Mouse (Mus musculus) forebrain, embryonic 10.5 days (tissue): ENCODE measurements at regions not wholly inside any gene's neighbourhood (a gene's known extent, or its start where the extent isn't known, plus 50 kb on each side); places are given as distances from the start of the nearest gene placed in this dataset.

Experiments used
- DNase-seq: peaks from one replicate; pipeline ENCODE4 v3.0.0-alpha.2; 2017; ENCODE audit warnings: low spot score; ENCODE audit errors: extremely low spot score
- H3K27ac ChIP-seq: fragments of 300-500 bp; sonication (generic); 2 replicates; pipeline ENCODE4 v1.5.1; 2016; ENCODE audit warnings: mild to moderate bottlenecking
- H3K27me3 ChIP-seq: fragments of 300-500 bp; sonication (generic); 2 replicates; pipeline ENCODE4 v1.6.1; 2016; ENCODE audit warnings: mild to moderate bottlenecking; ENCODE audit not compliant: poor library complexity, severe bottlenecking
- H3K36me3 ChIP-seq: fragments of 300-500 bp; sonication (generic); replicated peaks from 2 replicates; pipeline ENCODE4 v1.6.1; 2016; ENCODE audit warnings: mild to moderate bottlenecking, moderate library complexity
- H3K4me1 ChIP-seq: fragments of 300-500 bp; sonication (generic); 2 replicates; pipeline ENCODE4 v1.6.1; 2016
- H3K4me3 ChIP-seq: fragments of 300-500 bp; sonication (generic); 2 replicates; pipeline ENCODE4 v1.5.1; 2016; ENCODE audit warnings: mild to moderate bottlenecking, moderate library complexity
- H3K9me3 ChIP-seq: fragments of 300-500 bp; sonication (generic); 2 replicates; pipeline ENCODE4 v1.6.1; 2016; ENCODE audit warnings: mild to moderate bottlenecking, moderate library complexity
- WGBS: fragments of 180-500 bp; shearing (Covaris S2); methylation state at CpG from one replicate; pipeline ENCODE4 v1.1.7; 2016; 5-methylcytosine and 5-hydroxymethylcytosine counted together

GRCm38 (mm10) chr1:169168033-169168432 is 363.2 kb downstream of the Nuf2 start:
- no peak for DNase-seq
- 90% methylated on average over 4 of the region's 4 CpGs for WGBS

GRCm38 (mm10) chr1:169166041-169166850 is 365.0 kb downstream of the Nuf2 start:
- no peaks in the 10 kb centered on the region for H3K9me3 ChIP-seq
- DNase-seq, result no peak
- no peak overlapping the region for H3K27ac ChIP-seq
- WGBS, result 94% methylated on average over 5 of the region's 5 CpGs
- H3K27me3 ChIP-seq, result no peaks in the 10 kb centered on the region
- H3K36me3 ChIP-seq, result no peaks in the 10 kb centered on the region
- no peak overlapping the region for H3K4me3 ChIP-seq
- H3K4me1 ChIP-seq, result no peaks in the 10 kb centered on the region

More at GRCm38 (mm10) chr1:169168033-169168432, 363.2 kb downstream of the Nuf2 start:
- Histone ChIP-seq H3K4me1 (no peaks in the 10 kb centered on the region), H3K27me3 (no peaks in the 10 kb centered on the region), H3K9me3 (no peaks in the 10 kb centered on the region), H3K36me3 (no peaks in the 10 kb centered on the region), H3K4me3 (no peak overlapping the region), H3K27ac (no peak overlapping the region)

GRCm38 (mm10) chr1:169160858-169161257 is 370.4 kb downstream of the Nuf2 start:
- H3K36me3 ChIP-seq, result no peaks in the 10 kb centered on the region
- 91% methylated on average over 6 of the region's 6 CpGs for WGBS
- no peak overlapping the region for H3K27ac ChIP-seq
- DNase-seq, result no peak
- no peaks in the 10 kb centered on the region for H3K27me3 ChIP-seq
- H3K4me3 ChIP-seq, result no peak overlapping the region
- H3K4me1 ChIP-seq, result no peaks in the 10 kb centered on the region
- H3K9me3 ChIP-seq, result no peaks in the 10 kb centered on the region

GRCm38 (mm10) chr1:169160220-169160619 is 371.0 kb downstream of the Nuf2 start:
- WGBS, result 78% methylated on average over 1 of the region's 1 CpGs
- H3K4me3 ChIP-seq, result no peak overlapping the region
- H3K4me1 ChIP-seq, result no peaks in the 10 kb centered on the region
- H3K27ac ChIP-seq, result no peak overlapping the region
- no peaks in the 10 kb centered on the region for H3K36me3 ChIP-seq
- no peaks in the 10 kb centered on the region for H3K9me3 ChIP-seq
- no peak for DNase-seq
- no peaks in the 10 kb centered on the region for H3K27me3 ChIP-seq

- Histone ChIP-seq H3K4me1 (no peaks in the 10 kb centered on the region), H3K36me3 (no peaks in the 10 kb centered on the region), H3K4me3 (no peak overlapping the region), H3K9me3 (no peaks in the 10 kb centered on the region), H3K27ac (no peak overlapping the region), H3K27me3 (no peaks in the 10 kb centered on the region)
- DNase-seq, result no peak
Measured at GRCm38 (mm10) chr1:169159786-169160185, 371.5 kb downstream of the Nuf2 start.

- no peaks in the 10 kb centered on the region for H3K9me3 ChIP-seq
- no peak overlapping the region for H3K4me3 ChIP-seq
- DNase-seq, result no peak
- H3K27me3 ChIP-seq, result no peaks in the 10 kb centered on the region
- no peak overlapping the region for H3K27ac ChIP-seq
- no peaks in the 10 kb centered on the region for H3K4me1 ChIP-seq
- 87% methylated on average over 3 of the region's 3 CpGs for WGBS
- no peaks in the 10 kb centered on the region for H3K36me3 ChIP-seq
Measured at GRCm38 (mm10) chr1:169157496-169157895, 373.8 kb downstream of the Nuf2 start.

GRCm38 (mm10) chr1:169156875-169157274 is 374.4 kb downstream of the Nuf2 start:
- Histone ChIP-seq H3K27me3 (no peaks in the 10 kb centered on the region), H3K36me3 (no peaks in the 10 kb centered on the region), H3K9me3 (no peaks in the 10 kb centered on the region), H3K4me1 (no peaks in the 10 kb centered on the region), H3K4me3 (no peak overlapping the region), H3K27ac (no peak overlapping the region)
- no peak for DNase-seq
- WGBS, result 91% methylated on average over 4 of the region's 4 CpGs

- H3K9me3 ChIP-seq, result no peaks in the 10 kb centered on the region
- no peak overlapping the region for H3K27ac ChIP-seq
- H3K36me3 ChIP-seq, result no peaks in the 10 kb centered on the region
- no peak overlapping the region for H3K4me3 ChIP-seq
- H3K27me3 ChIP-seq, result no peaks in the 10 kb centered on the region
- no peaks in the 10 kb centered on the region for H3K4me1 ChIP-seq
- 78% methylated on average over 14 of the region's 14 CpGs for WGBS
- no peak for DNase-seq
Measured at GRCm38 (mm10) chr1:169155484-169156459, 375.5 kb downstream of the Nuf2 start.

- no peak for DNase-seq
Measured at GRCm38 (mm10) chr1:169142216-169142615, 389.0 kb downstream of the Nuf2 start.

GRCm38 (mm10) chr1:169140056-169140455 is 391.2 kb downstream of the Nuf2 start:
- Histone ChIP-seq H3K4me1 (peaks cover 7% of the 10 kb centered on the region; the same call in 1 of the 2 replicates), H3K4me3 (no peak overlapping the region), H3K9me3 (no peaks in the 10 kb centered on the region), H3K27ac (no peak overlapping the region), H3K27me3 (no peaks in the 10 kb centered on the region), H3K36me3 (no peaks in the 10 kb centered on the region)
- 71% methylated on average over 3 of the region's 3 CpGs for WGBS
- DNase-seq, result no peak

More at GRCm38 (mm10) chr1:169142216-169142615, 389.0 kb downstream of the Nuf2 start:
- Histone ChIP-seq H3K4me1 (peaks cover 7% of the 10 kb centered on the region; the same call in 1 of the 2 replicates), H3K4me3 (no peak overlapping the region), H3K27ac (no peak overlapping the region), H3K27me3 (no peaks in the 10 kb centered on the region), H3K36me3 (no peaks in the 10 kb centered on the region), H3K9me3 (no peaks in the 10 kb centered on the region)
- WGBS, result 90% methylated on average over 3 of the region's 3 CpGs

- H3K4me3 ChIP-seq, result no peak overlapping the region
- DNase-seq, result no peak
- H3K27ac ChIP-seq, result no peak overlapping the region
- no peaks in the 10 kb centered on the region for H3K36me3 ChIP-seq
- H3K4me1 ChIP-seq, result peaks cover 7% of the 10 kb centered on the region; the same call in 1 of the 2 replicates
- WGBS, result 89% methylated on average over 5 of the region's 5 CpGs
- no peaks in the 10 kb centered on the region for H3K27me3 ChIP-seq
- no peaks in the 10 kb centered on the region for H3K9me3 ChIP-seq
Measured at GRCm38 (mm10) chr1:169139507-169139906, 391.8 kb downstream of the Nuf2 start.

GRCm38 (mm10) chr1:169139184-169139486 is 392.1 kb downstream of the Nuf2 start:
- Histone ChIP-seq H3K27me3 (no peaks in the 10 kb centered on the region), H3K27ac (no peak overlapping the region)

More at GRCm38 (mm10) chr1:169139184-169139486, 392.1 kb downstream of the Nuf2 start:
- H3K36me3 ChIP-seq, result no peaks in the 10 kb centered on the region
- WGBS, result 86% methylated on average over 2 of the region's 2 CpGs
- H3K9me3 ChIP-seq, result no peaks in the 10 kb centered on the region
- DNase-seq, result no peak
- no peak overlapping the region for H3K4me3 ChIP-seq
- H3K4me1 ChIP-seq, result peaks cover 7% of the 10 kb centered on the region; the same call in 1 of the 2 replicates
